Mouse (Mus musculus) liver, adult 2 months (tissue): Measurements from ENCODE around the gene Lad1.

Experiments used
- CTCF ChIP-seq: fragments of 200-500 bp; IDR thresholded peaks from 2 replicates; pipeline ENCODE4 v1.5.1; 2011; ENCODE audit warnings: low read depth, low read length, control low read depth
- POLR2A ChIP-seq: fragments of 200-500 bp; IDR thresholded peaks from 2 replicates; pipeline ENCODE4 v1.6.1; 2011; ENCODE audit warnings: low read length, control low read depth; ENCODE audit not compliant: insufficient read depth; ENCODE audit errors: extremely low read depth

DNA sequence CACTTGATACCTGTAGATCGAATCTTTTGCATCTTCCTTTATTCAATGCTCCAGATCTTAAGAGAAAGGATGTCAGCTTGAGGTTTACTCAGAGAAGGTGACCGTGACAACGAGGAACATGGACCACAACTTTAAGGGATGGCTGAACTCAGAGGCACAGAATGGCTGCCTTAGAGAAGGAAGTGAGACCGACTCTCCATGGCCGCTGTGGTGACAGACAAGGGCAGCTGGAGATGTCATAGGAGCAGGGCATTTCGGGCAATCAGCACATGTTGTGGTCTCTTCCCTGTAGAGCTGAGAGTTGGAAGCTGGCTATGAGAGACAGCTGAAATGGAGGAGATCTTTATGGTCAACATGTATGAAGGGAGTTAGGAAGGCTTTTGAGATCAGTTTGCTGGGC, 46.4 kb downstream of the Lad1 start:
- no peak for TF ChIP-seq POLR2A
- no peak for TF ChIP-seq CTCF
